Mouse (Mus musculus) CH12.LX (cell line): ENCODE results near the gene Fabp3. TPM values are rescaled to one million over a fixed set of nuclear protein-coding genes. Genes with fewer than 3 reads are reported as not detected.

Experiments used
- DNase-seq: peaks from one replicate; pipeline ENCODE4 v3.0.0-alpha.2; 2013; ENCODE audit errors: extremely low read depth
- H3K27ac ChIP-seq: 2 replicates; pipeline ENCODE4 v1.5.1; 2012; ENCODE audit warnings: low read depth, mild to moderate bottlenecking, control low read depth, moderate library complexity; ENCODE audit not compliant: insufficient read depth
- H3K27me3 ChIP-seq: replicated peaks from 2 replicates; pipeline ENCODE3; 2012; ENCODE audit warnings: inconsistent platforms
- H3K36me3 ChIP-seq, 2 experiments: replicated peaks in 1 of 2; 2 replicates each; pipeline versions ENCODE3 to v1.6.1; 2012; ENCODE audit warnings: inconsistent platforms in 1 of 2, low read length in 1 of 2, mild to moderate bottlenecking in 1 of 2, mixed read lengths in 1 of 2, moderate library complexity in 1 of 2; ENCODE audit not compliant: control insufficient read depth in 1 of 2, insufficient read depth in 1 of 2
- H3K4me1 ChIP-seq, 2 experiments: 2 replicates each; pipeline ENCODE4 v1.6.1; 2012; ENCODE audit warnings: inconsistent platforms in 1 of 2, moderate library complexity in 1 of 2; ENCODE audit not compliant: insufficient read depth in 2 of 2, control insufficient read depth in 1 of 2
- H3K4me2 ChIP-seq: 2 replicates; pipeline ENCODE4 v1.6.1; 2012; ENCODE audit warnings: low read depth, mild to moderate bottlenecking, control low read depth; ENCODE audit not compliant: poor library complexity, insufficient read depth, severe bottlenecking
- H3K4me3 ChIP-seq, 3 experiments: fragments of 150-350 bp in 1 of 3; sonication (generic) in 1 of 3; replicated peaks in 1 of 3; 2 replicates each; pipeline versions ENCODE3 to v1.5.1; 2011 to 2012; ENCODE audit warnings: low read depth in 2 of 3, low read length in 2 of 3, mild to moderate bottlenecking in 2 of 3, moderate library complexity in 2 of 3, control low read depth in 1 of 3, improper control_type of control experiment in 1 of 3, inconsistent platforms in 1 of 3, mixed read lengths in 1 of 3; ENCODE audit not compliant: poor library complexity in 1 of 3
- H3K79me2 ChIP-seq: replicated peaks from 2 replicates; pipeline ENCODE4 v1.6.1; 2012; ENCODE audit warnings: mild to moderate bottlenecking, moderate library complexity; ENCODE audit not compliant: control insufficient read depth, poor library complexity, insufficient read depth, severe bottlenecking; ENCODE audit errors: extremely low read depth
- H3K9ac ChIP-seq: 2 replicates; pipeline ENCODE4 v1.6.1; 2012; ENCODE audit warnings: low read depth, mild to moderate bottlenecking, control low read depth, moderate library complexity; ENCODE audit not compliant: insufficient read depth
- H3K9me3 ChIP-seq: replicated peaks from 2 replicates; pipeline ENCODE3; 2012; ENCODE audit warnings: low read length, inconsistent platforms, mixed read lengths
- BHLHE40 ChIP-seq: IDR thresholded peaks from 2 replicates; pipeline ENCODE4 v1.6.1; 2011; ENCODE audit warnings: mild to moderate bottlenecking, low read depth, low read length, improper control_type of control experiment
- CHD1 ChIP-seq: IDR thresholded peaks from 2 replicates; pipeline ENCODE4 v1.6.1; 2012; ENCODE audit warnings: low read depth, low read length, improper control_type of control experiment, inconsistent platforms
- E2F4 ChIP-seq: IDR thresholded peaks from 2 replicates; pipeline ENCODE4 v1.6.1; 2011; ENCODE audit warnings: low read depth, low read length, improper control_type of control experiment; ENCODE audit not compliant: insufficient replicate concordance
- EP300 ChIP-seq: IDR thresholded peaks from 2 replicates; pipeline ENCODE4 v1.6.1; 2011; ENCODE audit warnings: low read length, improper control_type of control experiment
- ETS1 ChIP-seq: conservative IDR thresholded peaks from 2 replicates; pipeline ENCODE4 v1.6.1; 2012; ENCODE audit warnings: low read depth, mild to moderate bottlenecking, inconsistent platforms, low read length, improper control_type of control experiment, moderate library complexity
- HCFC1 ChIP-seq: IDR thresholded peaks from 2 replicates; pipeline ENCODE4 v1.6.1; 2012; ENCODE audit warnings: low read depth, mild to moderate bottlenecking, inconsistent platforms, low read length, improper control_type of control experiment
- IRF4 ChIP-seq: IDR thresholded peaks from 2 replicates; pipeline ENCODE4 v1.6.1; 2014; ENCODE audit warnings: low read depth, mild to moderate bottlenecking, inconsistent platforms, low read length, improper control_type of control experiment
- KAT2A ChIP-seq: IDR thresholded peaks from 2 replicates; pipeline ENCODE4 v1.6.1; 2012; ENCODE audit warnings: low read length, improper control_type of control experiment, inconsistent platforms; ENCODE audit not compliant: insufficient replicate concordance
- MAFK ChIP-seq: IDR thresholded peaks from 2 replicates; pipeline ENCODE4 v1.6.1; 2011; ENCODE audit warnings: low read length, improper control_type of control experiment; ENCODE audit not compliant: insufficient replicate concordance
- MAZ ChIP-seq: IDR thresholded peaks from 2 replicates; pipeline ENCODE4 v1.6.1; 2012; ENCODE audit warnings: low read depth, mild to moderate bottlenecking, inconsistent platforms, low read length, improper control_type of control experiment, moderate library complexity
- MEF2A ChIP-seq: IDR thresholded peaks from 2 replicates; pipeline ENCODE4 v1.6.1; 2014; ENCODE audit warnings: low read depth, mild to moderate bottlenecking, inconsistent platforms, low read length, improper control_type of control experiment, borderline replicate concordance
- MXI1 ChIP-seq: IDR thresholded peaks from 2 replicates; pipeline ENCODE4 v1.6.1; 2011; ENCODE audit warnings: mild to moderate bottlenecking, low read depth, low read length, improper control_type of control experiment
- NRF1 ChIP-seq: IDR thresholded peaks from 2 replicates; pipeline ENCODE4 v1.6.1; 2014; ENCODE audit warnings: low read depth, mild to moderate bottlenecking, inconsistent platforms, low read length, improper control_type of control experiment, moderate library complexity
- POLR2AphosphoS2 ChIP-seq: IDR thresholded peaks from 2 replicates; pipeline ENCODE4 v1.6.1; 2011; ENCODE audit warnings: low read depth, low read length, improper control_type of control experiment
- RAD21 ChIP-seq: IDR thresholded peaks from 2 replicates; pipeline ENCODE4 v1.6.1; 2011; ENCODE audit warnings: low read depth, mild to moderate bottlenecking, low read length, improper control_type of control experiment, moderate library complexity
- SMC3 ChIP-seq: IDR thresholded peaks from 2 replicates; pipeline ENCODE4 v1.6.1; 2011; ENCODE audit warnings: low read depth, low read length, improper control_type of control experiment
- TBP ChIP-seq: conservative IDR thresholded peaks from 2 replicates; pipeline ENCODE4 v1.6.1; 2011; ENCODE audit warnings: low read depth, low read length, improper control_type of control experiment
- UBTF ChIP-seq: IDR thresholded peaks from 2 replicates; pipeline ENCODE4 v1.6.1; 2012; ENCODE audit warnings: low read depth, mild to moderate bottlenecking, inconsistent platforms, low read length, improper control_type of control experiment, moderate library complexity
- USF1 ChIP-seq: IDR thresholded peaks from 2 replicates; pipeline ENCODE4 v1.6.1; 2014; ENCODE audit warnings: low read depth, mild to moderate bottlenecking, inconsistent platforms, low read length, improper control_type of control experiment
- USF2 ChIP-seq: conservative IDR thresholded peaks from 2 replicates; pipeline ENCODE4 v1.6.1; 2011; ENCODE audit warnings: low read depth, low read length, improper control_type of control experiment
- ZC3H11A ChIP-seq: IDR thresholded peaks from 2 replicates; pipeline ENCODE4 v1.6.1; 2012; ENCODE audit warnings: low read depth, mild to moderate bottlenecking, inconsistent platforms, low read length, improper control_type of control experiment
- ZMIZ1 ChIP-seq: IDR thresholded peaks from 2 replicates; pipeline ENCODE4 v1.6.1; 2012; ENCODE audit warnings: low read depth, mild to moderate bottlenecking, inconsistent platforms, low read length, improper control_type of control experiment
- dilution Hi-C: fragments of 300-500 bp; cut with MboI; formaldehyde crosslinking; loops from 2 replicates; pipeline ENCODE4 v1.14.3; 2020; ENCODE audit warnings: low sequenced_read_pairs; ENCODE audit not compliant: extremely low pct_unique_long_range_greater_than_20kb, extremely low pct_ligation_motif_present
- in situ Hi-C: fragments of 300-500 bp; cut with MboI; formaldehyde crosslinking; loops from 3 replicates; pipeline ENCODE4 v1.14.3; 2019; ENCODE audit warnings: low sequenced_read_pairs, low pct_ligation_motif_present, low pct_unique_long_range_greater_than_20kb, mixed read lengths
- polyA plus RNA-seq: library from polyadenylated mRNA; unstranded; fragments of >175 nt; gene quantifications from 2 replicates; pipeline ENCODE4 v1.2.1, GENCODE M21; 2012; ENCODE audit warnings: low read depth; ENCODE audit not compliant: insufficient read length
- total RNA-seq, 2 experiments: library from RNA; depleted of rRNA; stranded (reverse); fragments of 300-350 nt in 1 of 2; fragments of >200 nt in 1 of 2; gene quantifications; 2 replicates each; pipeline ENCODE4 v1.2.3; 2012 to 2014

Fabp3 gene
- total and polyA plus RNA-seq, 3 experiments, result not detected

DNA sequence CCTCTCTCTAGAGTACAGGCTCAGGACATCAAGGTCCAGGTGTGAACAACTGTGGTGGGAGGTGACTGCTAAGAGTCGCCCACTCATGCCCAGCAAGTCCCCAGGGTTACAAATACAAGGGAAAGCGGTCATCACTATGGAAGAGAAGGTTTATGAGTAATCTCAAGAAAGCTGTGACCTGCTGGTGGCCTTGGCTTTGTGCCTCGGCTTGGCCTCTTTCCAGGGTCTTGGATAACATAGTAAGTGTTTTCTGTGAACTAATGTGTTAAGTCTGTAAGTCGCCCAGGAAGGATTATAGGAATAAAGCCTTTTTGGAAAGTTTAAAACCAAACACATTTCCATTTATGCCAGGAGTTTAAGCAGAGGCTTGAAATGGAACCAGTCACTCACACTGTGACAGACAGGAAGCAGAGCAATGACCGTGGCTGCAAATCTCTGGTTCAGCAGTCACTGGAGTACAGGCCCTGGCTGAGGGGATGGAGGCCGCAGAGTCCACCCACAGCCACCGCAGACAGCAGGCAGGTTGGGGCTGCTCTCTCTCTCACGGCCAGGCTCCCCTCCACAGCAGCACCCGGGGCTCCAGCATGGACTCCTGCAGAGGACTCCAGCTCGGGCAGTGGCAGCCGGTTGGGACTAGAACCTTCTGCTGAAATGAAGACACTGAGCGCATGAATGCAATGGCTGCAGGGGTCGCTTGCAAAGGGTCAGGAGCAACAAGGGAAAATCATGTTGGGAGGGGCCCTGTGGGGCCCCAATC is 7.6 kb downstream of the Fabp3 start:
- no peak for DNase-seq
- in situ Hi-C loops, result no loop called here

DNA sequence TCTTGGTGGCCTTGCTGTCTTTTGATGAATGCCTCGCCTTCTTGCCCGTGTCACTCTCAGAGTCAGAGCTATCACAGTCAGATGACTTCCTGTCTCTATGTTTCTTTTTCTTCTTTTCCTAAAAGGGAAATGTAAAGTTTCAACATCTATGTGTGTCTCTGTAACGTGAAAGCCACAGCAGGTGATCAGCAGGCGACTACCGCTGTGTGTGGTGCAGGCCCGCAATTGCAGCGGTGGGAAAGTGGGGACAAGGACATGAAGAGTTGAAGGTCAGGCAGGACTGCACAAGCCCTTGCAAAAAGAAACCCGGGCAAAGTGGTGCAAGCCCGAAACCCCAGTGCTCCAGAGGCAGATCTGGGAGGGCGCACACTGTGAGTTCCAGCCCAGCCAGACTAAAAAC is 8.3 kb downstream of the Fabp3 start:
- in situ Hi-C loops, result no loop called here
- Histone ChIP-seq H3K9me3 (no peaks in the 10 kb centered on the region), H3K4me1 (no peaks in the 10 kb centered on the region), H3K36me3 (peaks cover 48 to 92% of the 10 kb centered on the region in 2 experiments), H3K4me2 (no peak overlapping the region), H3K79me2 (no peaks in the 10 kb centered on the region), H3K27me3 (no peaks in the 10 kb centered on the region), H3K9ac (no peak overlapping the region), H3K27ac (no peak overlapping the region), H3K4me3 (no peak overlapping the region)
- dilution Hi-C loops, result no loop called here
- DNase-seq, result no peak
- no peak for TF ChIP-seq ETS1
- no peak for TF ChIP-seq TBP

More for the DNA sequence above, 7.6 kb downstream of the Fabp3 start:
- no peak overlapping the region for H3K4me3 ChIP-seq
- TF ChIP-seq SMC3 (no peak), KAT2A (no peak), RAD21 (no peak), NRF1 (no peak), MXI1 (no peak), ETS1 (no peak)
- TF ChIP-seq, all 38 proteins: peak for 0
- Histone ChIP-seq H3K27ac (no peak overlapping the region), H3K79me2 (no peaks in the 10 kb centered on the region), H3K4me1 (no peaks in the 10 kb centered on the region), H3K36me3 (peaks cover 42 to 86% of the 10 kb centered on the region in 2 experiments), H3K9me3 (no peaks in the 10 kb centered on the region), H3K4me2 (no peak overlapping the region), H3K9ac (no peak overlapping the region), H3K27me3 (no peaks in the 10 kb centered on the region)
- dilution Hi-C loops, result no loop called here

DNA sequence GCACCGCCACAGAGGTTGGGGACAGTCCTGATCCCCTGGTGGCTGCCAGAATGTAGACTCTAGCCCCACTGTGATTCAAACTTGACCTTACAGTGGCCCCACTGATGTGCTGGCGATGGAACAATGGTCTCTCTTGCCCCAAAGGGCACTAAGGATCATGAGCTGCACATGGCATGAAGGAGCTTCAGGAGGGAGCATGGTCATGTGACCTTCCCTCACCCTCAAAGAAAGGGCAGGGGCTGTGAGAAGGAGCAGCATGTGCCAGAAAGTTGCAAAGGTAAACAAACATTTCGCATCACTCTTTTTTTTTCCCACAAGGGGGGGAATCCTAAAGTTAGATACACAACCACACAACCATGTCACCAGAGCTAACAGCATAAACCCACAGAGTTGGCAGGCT is 9.7 kb downstream of the Fabp3 start:
- TF ChIP-seq RAD21 (no peak), E2F4 (no peak), ZMIZ1 (no peak), HCFC1 (no peak), MAZ (no peak), MXI1 (no peak), UBTF (no peak), USF1 (no peak), CHD1 (no peak), KAT2A (no peak), NRF1 (no peak), POLR2AphosphoS2 (no peak), ZC3H11A (no peak), MAFK (no peak), USF2 (no peak), MEF2A (no peak), ETS1 (no peak), EP300 (no peak), BHLHE40 (no peak), IRF4 (no peak)
- Histone ChIP-seq H3K79me2 (no peaks in the 10 kb centered on the region), H3K4me3 (no peak overlapping the region), H3K36me3 (peaks cover 58 to 95% of the 10 kb centered on the region in 2 experiments), H3K4me2 (no peak overlapping the region), H3K9ac (no peak overlapping the region), H3K27ac (no peak overlapping the region), H3K4me1 (no peaks in the 10 kb centered on the region), H3K9me3 (no peaks in the 10 kb centered on the region), H3K27me3 (no peaks in the 10 kb centered on the region)
- in situ Hi-C loops (no loop called here), dilution Hi-C loops (no loop called here)
- no peak for DNase-seq
